Mouse (Mus musculus): ENCODE data around the gene Bnc1.

DNA sequence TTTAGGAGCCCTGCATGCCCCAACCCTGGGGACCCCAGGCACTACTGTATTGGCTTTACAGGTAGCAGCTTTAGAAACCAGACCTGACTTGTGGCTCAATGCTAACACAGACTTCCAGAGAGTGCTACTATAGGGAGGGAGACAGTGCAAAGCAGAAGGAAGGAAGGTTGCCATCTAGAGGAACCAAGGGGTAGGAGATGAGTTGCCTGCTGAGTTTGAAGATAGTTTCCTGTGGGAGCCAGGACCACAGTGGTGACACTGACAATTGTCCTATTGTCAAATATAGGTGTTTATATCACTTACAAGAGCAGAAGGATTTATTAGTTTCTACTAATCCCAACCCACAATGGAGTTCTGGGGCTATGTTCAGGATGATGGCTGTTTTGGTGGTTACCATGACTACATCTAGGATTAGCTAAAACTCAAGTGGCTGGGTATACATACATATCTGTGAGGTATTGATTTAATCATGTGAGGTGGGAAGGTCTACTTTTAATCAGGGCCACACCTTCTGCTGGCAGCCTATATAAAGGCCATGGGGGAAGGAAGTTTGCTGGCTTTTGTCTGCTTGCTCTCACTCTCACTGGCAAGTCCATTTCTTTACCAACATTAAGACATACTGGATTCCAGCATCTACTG, 37.8 kb downstream of the Bnc1 start:
- no peak for TF ChIP-seq POLR2A (IDR thresholded peaks at IDR 0.05; ENCODE audit: low read depth, low read length)
- peak; percentile 38; the same call in 1 of the 2 replicates for TF ChIP-seq CTCF (IDR thresholded peaks at IDR 0.05; ENCODE audit: extremely low read depth, insufficient read depth, insufficient read length, insufficient replicate concordance)
